Mouse (Mus musculus): ENCODE measurements at regions not wholly inside any gene's neighbourhood (a gene's known extent, or its start where the extent isn't known, plus 50 kb on each side); places are given as distances from the start of the nearest gene placed in this dataset.

DNA sequence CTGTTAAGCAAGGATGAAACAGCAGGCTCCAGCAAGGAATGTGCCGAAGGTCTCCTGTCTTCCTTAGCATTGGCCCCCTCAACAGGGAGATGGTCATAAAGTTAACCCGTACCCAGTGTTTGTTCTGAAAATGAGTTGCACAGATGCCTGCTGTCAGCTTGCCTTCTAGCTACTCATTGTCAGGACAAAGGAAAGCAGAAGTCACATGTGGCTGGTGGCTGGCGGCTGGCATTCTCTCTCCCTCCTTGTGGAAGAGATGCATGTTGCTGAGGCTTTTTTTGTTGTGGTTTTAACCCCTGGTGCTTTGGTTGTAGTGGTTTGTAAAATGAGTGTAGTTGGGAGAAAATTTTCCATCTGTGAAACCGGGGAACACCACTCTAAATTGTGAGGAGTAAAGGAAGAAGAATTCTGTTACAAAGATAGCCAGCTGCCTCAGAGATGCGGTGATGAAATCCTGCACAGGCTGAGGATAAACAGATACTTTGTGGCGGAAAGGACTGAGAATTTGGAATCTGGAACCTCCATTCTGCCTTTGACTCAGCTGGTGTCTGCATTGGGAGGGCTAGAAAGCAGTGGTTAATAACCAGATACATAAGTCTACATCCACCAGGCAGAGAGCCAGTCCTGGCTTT is 220.2 kb downstream of the Snx13 start:
- no peak for DNase-seq
- Histone ChIP-seq H3K27ac (ENCODE audit: control insufficient read depth, insufficient read depth, low read length) (no peak overlapping the region), H3K4me3 (ENCODE audit: control insufficient read depth, insufficient read depth, low read length) (no peak overlapping the region), H3K36me3 (ENCODE audit: control insufficient read depth, insufficient read depth, low read length) (no peaks in the 10 kb centered on the region), H3K27me3 (ENCODE audit: control insufficient read depth, insufficient read depth, low read length) (no peaks in the 10 kb centered on the region), H3K4me1 (replicated peaks; ENCODE audit: control insufficient read depth, insufficient read depth, low read length) (no peaks in the 10 kb centered on the region)
- TF ChIP-seq POLR2A (IDR thresholded peaks at IDR 0.05; ENCODE audit: control insufficient read depth, extremely low read depth, insufficient read depth, low read length, poor library complexity) (no peak), CTCF (IDR thresholded peaks at IDR 0.05; ENCODE audit: borderline replicate concordance, control insufficient read depth, extremely low read depth, insufficient read depth, low read length, poor library complexity) (no peak)
- 20% methylated on average over 6 of the region's 6 CpGs for WGBS

DNA sequence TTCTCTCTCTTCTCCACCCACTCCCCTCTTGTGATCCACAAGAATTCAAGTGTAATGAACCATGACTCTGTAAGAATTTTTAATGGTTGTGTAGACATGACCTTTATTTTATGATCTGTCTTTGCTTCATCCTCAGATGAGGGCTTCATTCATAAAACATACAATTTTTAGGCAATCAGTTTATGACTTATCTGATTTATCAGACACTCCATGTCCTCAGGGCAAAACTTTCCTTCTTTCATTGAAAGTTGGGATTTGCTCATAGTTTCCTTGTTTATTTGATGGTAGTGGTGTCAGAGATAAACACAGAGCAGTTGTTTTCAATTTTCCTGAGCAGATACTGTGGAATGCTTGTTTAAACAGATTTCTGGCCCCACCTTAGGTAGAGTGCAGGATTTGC is 212.8 kb downstream of the Snx13 start:
- H3K27me3 ChIP-seq (ENCODE audit: control insufficient read depth, insufficient read depth, low read length) = no peaks in the 10 kb centered on the region
- DNase-seq = no peak

DNA sequence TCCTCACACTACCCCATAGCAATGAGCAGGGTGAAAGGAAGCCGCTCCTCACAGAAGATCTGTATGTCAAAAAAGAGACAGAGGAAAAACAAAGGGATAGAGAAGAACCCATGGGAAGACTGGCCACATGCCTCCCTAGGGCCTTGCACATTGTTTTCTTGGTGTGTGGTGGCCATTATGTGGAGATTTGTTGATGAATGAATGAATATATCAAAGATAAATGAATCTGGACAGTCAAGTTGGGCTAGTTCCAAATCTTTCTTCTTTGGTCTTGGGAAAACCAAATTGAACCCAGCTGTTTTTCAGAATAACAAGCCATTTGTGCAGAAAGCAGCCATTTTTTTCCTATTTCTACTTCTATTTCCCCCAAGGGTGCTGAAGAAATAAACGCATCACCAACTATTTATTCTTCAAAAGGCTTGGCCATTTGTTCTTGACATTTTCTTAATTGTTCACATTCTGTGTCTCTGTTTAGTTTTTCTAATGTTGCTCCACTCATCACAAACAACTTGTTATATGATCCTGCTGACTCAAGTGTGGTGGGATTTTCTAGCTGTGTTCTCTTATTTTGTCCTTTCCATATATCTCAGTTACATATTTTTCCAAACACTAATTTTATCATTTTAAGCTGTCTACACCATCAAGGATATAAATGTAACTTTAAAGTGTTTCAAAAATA is 208.9 kb downstream of the Snx13 start:
- Histone ChIP-seq H3K27me3 (ENCODE audit: control insufficient read depth, insufficient read depth, low read length) (no peaks in the 10 kb centered on the region), H3K27ac (ENCODE audit: control insufficient read depth, insufficient read depth, low read length) (no peak overlapping the region), H3K4me3 (ENCODE audit: control insufficient read depth, insufficient read depth, low read length) (no peak overlapping the region), H3K4me1 (replicated peaks; ENCODE audit: control insufficient read depth, insufficient read depth, low read length) (no peaks in the 10 kb centered on the region), H3K36me3 (ENCODE audit: control insufficient read depth, insufficient read depth, low read length) (no peaks in the 10 kb centered on the region)
- DNase-seq = no peak
- WGBS = 96% methylated on average over 2 of the region's 2 CpGs
- no peak for TF ChIP-seq CTCF (IDR thresholded peaks at IDR 0.05; ENCODE audit: borderline replicate concordance, control insufficient read depth, extremely low read depth, insufficient read depth, low read length, poor library complexity)
- TF ChIP-seq POLR2A (IDR thresholded peaks at IDR 0.05; ENCODE audit: control insufficient read depth, extremely low read depth, insufficient read depth, low read length, poor library complexity) = no peak

More for the DNA sequence above, 212.8 kb downstream of the Snx13 start:
- no peak overlapping the region for H3K27ac ChIP-seq (ENCODE audit: control insufficient read depth, insufficient read depth, low read length)
- TF ChIP-seq CTCF (IDR thresholded peaks at IDR 0.05; ENCODE audit: borderline replicate concordance, control insufficient read depth, extremely low read depth, insufficient read depth, low read length, poor library complexity) (no peak), POLR2A (IDR thresholded peaks at IDR 0.05; ENCODE audit: control insufficient read depth, extremely low read depth, insufficient read depth, low read length, poor library complexity) (no peak)
- no peak overlapping the region for H3K4me3 ChIP-seq (ENCODE audit: control insufficient read depth, insufficient read depth, low read length)
- H3K36me3 ChIP-seq (ENCODE audit: control insufficient read depth, insufficient read depth, low read length) = no peaks in the 10 kb centered on the region
- H3K4me1 ChIP-seq (replicated peaks; ENCODE audit: control insufficient read depth, insufficient read depth, low read length) = no peaks in the 10 kb centered on the region

DNA sequence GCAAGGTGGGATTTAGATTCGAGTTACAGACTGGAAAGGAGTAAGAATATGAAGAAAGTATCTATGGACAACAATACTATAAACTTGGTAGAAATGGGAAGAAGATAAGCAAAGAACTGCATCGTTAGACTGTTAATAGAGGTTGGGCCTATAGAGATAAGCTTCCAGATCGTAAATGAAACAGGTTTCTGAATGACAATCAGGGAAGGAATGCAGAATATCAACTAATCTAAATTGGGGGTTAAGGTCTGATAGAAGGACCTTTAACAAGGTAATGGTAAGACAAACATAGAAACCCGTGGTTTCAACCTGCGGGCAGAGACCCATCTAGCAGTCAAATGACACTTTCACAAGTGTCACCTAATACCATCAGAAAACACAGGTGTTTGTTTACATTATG is 201.5 kb downstream of the Snx13 start:
- DNase-seq = no peak
- H3K4me1 ChIP-seq (replicated peaks; ENCODE audit: control insufficient read depth, insufficient read depth, low read length) = no peaks in the 10 kb centered on the region
- H3K27ac ChIP-seq (ENCODE audit: control insufficient read depth, insufficient read depth, low read length) = no peak overlapping the region
- no peak overlapping the region for H3K4me3 ChIP-seq (ENCODE audit: control insufficient read depth, insufficient read depth, low read length)
- 91% methylated on average over 5 of the region's 5 CpGs for WGBS
- H3K36me3 ChIP-seq (ENCODE audit: control insufficient read depth, insufficient read depth, low read length) = no peaks in the 10 kb centered on the region
- no peak for TF ChIP-seq POLR2A (IDR thresholded peaks at IDR 0.05; ENCODE audit: control insufficient read depth, extremely low read depth, insufficient read depth, low read length, poor library complexity)
- TF ChIP-seq CTCF (IDR thresholded peaks at IDR 0.05; ENCODE audit: borderline replicate concordance, control insufficient read depth, extremely low read depth, insufficient read depth, low read length, poor library complexity) = no peak
- no peaks in the 10 kb centered on the region for H3K27me3 ChIP-seq (ENCODE audit: control insufficient read depth, insufficient read depth, low read length)

DNA sequence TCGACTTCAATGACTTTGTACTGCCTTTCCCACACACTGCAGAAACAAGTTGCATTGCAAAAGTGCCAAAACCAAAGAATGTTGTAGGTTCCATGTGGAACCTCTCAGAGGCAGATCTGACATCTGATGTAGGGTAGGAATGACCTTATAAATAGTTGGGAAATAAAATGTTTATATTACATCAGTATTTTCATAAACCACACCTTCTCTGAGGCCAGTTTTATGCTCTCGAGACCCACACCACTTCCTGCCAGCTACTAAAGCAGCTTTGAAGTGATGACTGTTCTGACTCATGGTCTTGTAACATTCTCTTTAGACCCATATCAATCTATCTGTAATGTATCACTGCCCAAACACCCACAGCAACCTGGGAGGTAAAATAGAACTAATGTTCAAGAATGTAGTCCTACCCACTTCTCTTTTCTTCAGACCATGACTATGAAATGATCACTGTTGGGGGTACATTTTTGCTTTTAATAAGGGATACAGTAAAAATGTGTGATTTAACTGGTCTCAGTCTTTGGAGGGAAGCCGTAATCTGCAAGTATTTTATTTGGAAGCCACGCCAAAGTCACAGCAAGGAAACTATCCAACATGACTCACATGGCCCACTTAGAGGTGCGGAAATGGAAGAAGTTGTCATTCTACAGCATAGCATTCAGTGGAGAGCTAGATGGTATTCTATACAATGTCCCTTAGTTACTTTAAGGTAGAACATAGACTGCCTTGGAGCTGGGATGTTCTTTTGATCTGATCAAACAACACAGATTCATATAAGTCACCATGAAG is 199.4 kb downstream of the Snx13 start:
- Histone ChIP-seq H3K27ac (ENCODE audit: control insufficient read depth, insufficient read depth, low read length) (no peak overlapping the region), H3K27me3 (ENCODE audit: control insufficient read depth, insufficient read depth, low read length) (no peaks in the 10 kb centered on the region), H3K4me3 (ENCODE audit: control insufficient read depth, insufficient read depth, low read length) (no peak overlapping the region), H3K36me3 (ENCODE audit: control insufficient read depth, insufficient read depth, low read length) (no peaks in the 10 kb centered on the region), H3K4me1 (replicated peaks; ENCODE audit: control insufficient read depth, insufficient read depth, low read length) (no peaks in the 10 kb centered on the region)
- TF ChIP-seq POLR2A (IDR thresholded peaks at IDR 0.05; ENCODE audit: control insufficient read depth, extremely low read depth, insufficient read depth, low read length, poor library complexity) = no peak
- no peak for TF ChIP-seq CTCF (IDR thresholded peaks at IDR 0.05; ENCODE audit: borderline replicate concordance, control insufficient read depth, extremely low read depth, insufficient read depth, low read length, poor library complexity)
- 77% methylated on average over 5 of the region's 5 CpGs for WGBS
- no peak for DNase-seq

DNA sequence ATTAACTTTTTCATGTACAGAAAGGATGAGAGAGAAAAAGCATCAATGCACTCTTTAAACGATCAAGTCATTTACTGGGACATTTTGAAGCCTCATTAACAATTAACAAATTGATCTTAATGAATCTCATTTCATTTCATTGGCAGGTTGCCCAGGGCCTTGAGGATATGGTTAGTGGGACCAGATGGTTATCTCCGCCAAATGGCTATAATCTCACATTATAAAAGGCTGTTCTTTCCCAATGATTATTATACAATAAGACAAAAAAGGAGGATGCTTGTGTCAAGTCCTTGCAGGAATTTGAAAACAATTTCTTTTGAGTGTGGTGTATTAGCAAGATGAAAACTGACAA is 185.3 kb downstream of the Snx13 start:
- H3K4me3 ChIP-seq (ENCODE audit: control insufficient read depth, insufficient read depth, low read length) = no peak overlapping the region
- no peak for DNase-seq
- no peak overlapping the region for H3K27ac ChIP-seq (ENCODE audit: control insufficient read depth, insufficient read depth, low read length)
- no peaks in the 10 kb centered on the region for H3K4me1 ChIP-seq (replicated peaks; ENCODE audit: control insufficient read depth, insufficient read depth, low read length)
- no peak for TF ChIP-seq CTCF (IDR thresholded peaks at IDR 0.05; ENCODE audit: borderline replicate concordance, control insufficient read depth, extremely low read depth, insufficient read depth, low read length, poor library complexity)
- WGBS = 90% methylated on average over 2 of the region's 2 CpGs
- H3K27me3 ChIP-seq (ENCODE audit: control insufficient read depth, insufficient read depth, low read length) = no peaks in the 10 kb centered on the region
- H3K36me3 ChIP-seq (ENCODE audit: control insufficient read depth, insufficient read depth, low read length) = no peaks in the 10 kb centered on the region

All from thymus, adult 2 months (tissue).